Mouse (Mus musculus) limb, embryonic 12.5 days (tissue): Measurements from ENCODE around the gene Nipa2. TPM values are rescaled to one million over a fixed set of nuclear protein-coding genes. Genes with fewer than 3 reads are reported as not detected.

Experiments
- ATAC-seq: fragments of 200-750 bp; cut with Nextera tagmentation; 2 replicates; pipeline ENCODE4 v1.8.0; 2017; ENCODE audit warnings: low read depth, moderate TSS enrichment; ENCODE audit not compliant: insufficient number of reproducible peaks, insufficient read depth, low FRiP score, low TSS enrichment
- H3K27ac ChIP-seq: fragments of 300-500 bp; sonication (generic); 2 replicates; pipeline ENCODE4 v1.5.1; 2016; ENCODE audit warnings: mild to moderate bottlenecking, moderate library complexity
- H3K27me3 ChIP-seq: fragments of 300-500 bp; sonication (generic); 2 replicates; pipeline ENCODE4 v1.6.1; 2016; ENCODE audit warnings: mild to moderate bottlenecking, moderate library complexity
- H3K36me3 ChIP-seq: fragments of 300-500 bp; sonication (generic); 2 replicates; pipeline ENCODE4 v1.6.1; 2016; ENCODE audit warnings: mild to moderate bottlenecking, moderate library complexity
- H3K4me1 ChIP-seq: fragments of 300-500 bp; sonication (generic); replicated peaks from 2 replicates; pipeline ENCODE4 v1.6.1; 2016
- H3K4me2 ChIP-seq: fragments of 300-500 bp; sonication (generic); 2 replicates; pipeline ENCODE4 v1.6.1; 2016; ENCODE audit warnings: mild to moderate bottlenecking, moderate library complexity
- H3K4me3 ChIP-seq: fragments of 300-500 bp; sonication (generic); replicated peaks from 2 replicates; pipeline ENCODE4 v1.5.1; 2016; ENCODE audit warnings: mild to moderate bottlenecking
- H3K9ac ChIP-seq: fragments of 300-500 bp; sonication (generic); replicated peaks from 2 replicates; pipeline ENCODE4 v1.6.1; 2016; ENCODE audit warnings: mild to moderate bottlenecking, moderate library complexity
- H3K9me3 ChIP-seq: fragments of 300-500 bp; sonication (generic); 2 replicates; pipeline ENCODE4 v1.6.1; 2016; ENCODE audit warnings: mild to moderate bottlenecking, moderate library complexity
- WGBS: fragments of 180-500 bp; shearing (Covaris S2); methylation state at CpG from one replicate; pipeline ENCODE4 v1.1.7; 2016; 5-methylcytosine and 5-hydroxymethylcytosine counted together
- polyA plus RNA-seq: library from polyadenylated mRNA; unstranded; fragments of >200 nt; fragmentation: Nextera tagmentation; extraction: Ambion mirVana; gene quantifications from 2 replicates; pipeline ENCODE4 v1.2.1, GENCODE M21; 2016

The Nipa2 gene
- polyA plus RNA-seq, 1 experiment from 2014 or later: 52.2 TPM

- no peak overlapping the region for H3K4me3 ChIP-seq
- H3K9me3 ChIP-seq: no peaks in the 10 kb centered on the region
- H3K9ac ChIP-seq: no peak overlapping the region
- no peak overlapping the region for H3K4me2 ChIP-seq
- H3K27ac ChIP-seq: no peak overlapping the region
- H3K36me3 ChIP-seq: peaks cover 74% of the 10 kb centered on the region
- ATAC-seq: no peak; the same call in 1 of the 2 replicates
- no peaks in the 10 kb centered on the region for H3K27me3 ChIP-seq
- H3K4me1 ChIP-seq: 0 out of 2 replicates have a peak, but pooled peaks cover 3% of the 10 kb centered on the region
Observed at GRCm38 (mm10) chr7:55890731-55891130, 71.5 kb downstream of the Nipa2 start.

GRCm38 (mm10) chr7:55889996-55890395 lies 72.3 kb downstream of the Nipa2 start:
- Histone ChIP-seq H3K9ac (no peak overlapping the region), H3K27me3 (no peaks in the 10 kb centered on the region), H3K27ac (no peak overlapping the region), H3K9me3 (no peaks in the 10 kb centered on the region), H3K4me2 (no peak overlapping the region), H3K4me1 (0 out of 2 replicates have a peak, but pooled peaks cover 3% of the 10 kb centered on the region), H3K36me3 (peaks cover 77% of the 10 kb centered on the region), H3K4me3 (no peak overlapping the region)
- 87% methylated on average over 4 of the region's 4 CpGs for WGBS
- ATAC-seq: no peak

GRCm38 (mm10) chr7:55888603-55889002 lies 73.7 kb downstream of the Nipa2 start:
- Histone ChIP-seq H3K27me3 (no peaks in the 10 kb centered on the region), H3K9ac (no peak overlapping the region), H3K9me3 (no peaks in the 10 kb centered on the region), H3K36me3 (peaks cover 70% of the 10 kb centered on the region), H3K4me3 (no peak overlapping the region), H3K27ac (no peak overlapping the region), H3K4me1 (0 out of 2 replicates have a peak, but pooled peaks cover 3% of the 10 kb centered on the region), H3K4me2 (no peak overlapping the region)
- WGBS: 91% methylated on average over 4 of the region's 4 CpGs
- ATAC-seq: no peak

Other genes starting within 250 kb of the Nipa2 start
- gene Siglech, start 194.3 kb downstream of the Nipa2 start, polyA plus RNA-seq: 0.45 and 0.68 TPM in 2 replicates
- 45.6 and 52.3 TPM in 2 replicates for gene Tubgcp5, start 168.3 kb downstream of the Nipa2 start, polyA plus RNA-seq
- gene Cyfip1, start 120.7 kb downstream of the Nipa2 start, polyA plus RNA-seq: 125 and 129 TPM in 2 replicates
- gene Nipa1, start 57.5 kb upstream of the Nipa2 start, polyA plus RNA-seq: 8.1 and 9.0 TPM in 2 replicates
- gene Herc2, start 87.7 kb upstream of the Nipa2 start, polyA plus RNA-seq: 25.8 and 25.9 TPM in 2 replicates